Mouse (Mus musculus) bone marrow, adult 2 months (tissue): Measurements from ENCODE around the gene Slc5a3.

ENCODE experiments used
- CTCF ChIP-seq: fragments of 200-500 bp; IDR thresholded peaks from 2 replicates; pipeline ENCODE4 v1.5.1; 2011; ENCODE audit warnings: low read length, control low read depth; ENCODE audit not compliant: control insufficient read depth, insufficient read depth
- POLR2A ChIP-seq: fragments of 200-500 bp; IDR thresholded peaks from 2 replicates; pipeline ENCODE4 v1.6.1; 2011; ENCODE audit warnings: low read depth, mild to moderate bottlenecking, control low read depth, low read length, borderline replicate concordance; ENCODE audit not compliant: control insufficient read depth

DNA sequence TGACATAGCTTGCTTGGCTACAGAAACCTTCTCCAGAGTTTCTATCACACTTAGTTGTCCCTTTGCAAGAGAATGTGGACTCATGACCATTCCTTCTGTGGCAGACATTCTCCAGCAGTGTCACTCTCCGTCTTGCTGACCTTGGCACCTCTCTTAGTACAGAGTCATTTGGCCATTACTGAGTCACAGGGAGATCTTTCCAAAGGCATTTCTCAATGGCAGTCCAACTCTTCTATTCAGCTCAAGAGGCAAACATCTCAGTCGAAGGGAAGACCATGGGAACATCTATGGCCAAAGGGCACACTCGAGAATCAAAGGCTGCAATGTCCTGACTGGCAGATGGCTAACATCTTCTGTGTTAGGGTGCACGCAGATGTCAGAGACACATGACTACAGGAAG, 74.4 kb downstream of the Slc5a3 start:
- TF ChIP-seq CTCF (no peak), POLR2A (no peak)
